Mouse (Mus musculus) myocyte (in vitro differentiated cells): ENCODE results near the gene Rps27.
A peak's percentile ranks its signal among the peaks of the same experiment; 100 is the strongest.

Experiments used
- E2F4 ChIP-seq: IDR thresholded peaks from one replicate; pipeline ENCODE4 v1.6.1; 2011; ENCODE audit warnings: mild to moderate bottlenecking, control low read depth, moderate library complexity; ENCODE audit not compliant: insufficient read depth
- MYOD1 ChIP-seq, 3 experiments: IDR thresholded peaks; one replicate each; pipeline ENCODE4 v1.6.1; 2011; ENCODE audit warnings: control low read depth in 2 of 3, low read depth in 2 of 3, mild to moderate bottlenecking in 2 of 3, moderate library complexity in 1 of 3; ENCODE audit not compliant: insufficient read length in 2 of 3, control insufficient read depth in 1 of 3
- MYOG ChIP-seq, 3 experiments: IDR thresholded peaks; one replicate each; pipeline ENCODE4 v1.6.1; 2011; ENCODE audit warnings: control low read depth in 2 of 3, low read depth in 2 of 3, mild to moderate bottlenecking in 2 of 3; ENCODE audit not compliant: insufficient read length in 2 of 3, control insufficient read depth in 1 of 3, insufficient read depth in 1 of 3
- POLR2A ChIP-seq: IDR thresholded peaks from one replicate; pipeline ENCODE4 v1.6.1; 2011; ENCODE audit warnings: low read depth, mild to moderate bottlenecking, control low read depth, moderate library complexity; ENCODE audit not compliant: insufficient read length

GRCm38 (mm10) chr3:90253653-90254418, 40.4 kb upstream of the Rps27 start, which contains the start of gene Crtc2:
- TF ChIP-seq POLR2A (no peak), MYOD1 (IDR thresholded peaks at IDR 0.05; ENCODE audit: control insufficient read depth in 1 of 3, insufficient read length in 2 of 3, low read depth in 2 of 3) (no peak), E2F4 (no peak), MYOG (IDR thresholded peaks at IDR 0.05; ENCODE audit: control insufficient read depth in 1 of 3, insufficient read depth in 1 of 3, insufficient read length in 2 of 3, low read depth in 2 of 3) (peak in 1 of 3 experiments; percentile 9)
